Mouse (Mus musculus) lung, postnatal 4 days (tissue): Measurements from ENCODE around the gene F2.

ENCODE experiments used
- DNase-seq, 2 experiments: peaks; one replicate each; pipeline ENCODE4 v3.0.0; 2021

Gene F2

DNA sequence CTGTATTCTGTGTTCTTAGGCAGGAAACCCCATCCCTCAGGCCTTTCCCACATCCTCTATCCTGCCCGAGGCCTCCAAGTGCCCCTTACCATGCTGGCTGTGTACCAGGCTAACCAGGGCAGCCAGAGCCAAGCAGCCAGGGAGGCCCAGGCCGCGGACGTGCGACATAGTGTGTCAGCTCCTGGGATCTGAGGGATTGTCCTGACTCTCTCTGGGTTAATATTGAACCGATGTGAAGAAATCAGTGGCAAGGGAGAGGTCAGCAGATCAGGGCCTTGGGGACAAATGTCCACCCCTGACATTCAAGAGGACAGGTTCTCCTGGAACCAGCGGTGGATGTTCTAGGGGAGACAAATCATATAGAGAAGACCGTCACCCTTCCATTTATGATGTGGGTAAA lies at the start of gene F2:
Gene F2 (minus strand): TSS at position 186 of the 400 bp plus-strand sequence.
- no peak for DNase-seq

DNA sequence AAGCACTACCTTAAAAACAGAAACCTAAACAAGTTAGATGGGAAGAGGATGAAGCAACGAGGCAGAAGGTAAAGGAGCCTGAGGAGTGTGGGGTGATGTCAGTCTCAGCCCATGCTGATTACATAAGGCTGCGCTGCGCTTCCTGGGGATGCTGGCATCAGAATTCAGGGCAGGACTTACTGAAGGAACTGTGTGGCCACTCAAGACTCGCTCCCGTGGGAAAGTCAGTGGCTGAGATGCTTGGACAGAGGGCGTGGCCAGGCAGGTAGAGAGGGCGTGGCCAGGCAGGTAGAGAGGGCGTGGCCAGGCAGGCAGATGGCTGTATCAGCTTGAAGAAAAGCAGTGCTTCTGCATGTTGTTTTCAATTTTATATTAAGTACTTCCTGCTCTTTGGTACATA lies 47.7 kb upstream of the F2 start:
- peak; percentile 31 to 37 for DNase-seq

DNA sequence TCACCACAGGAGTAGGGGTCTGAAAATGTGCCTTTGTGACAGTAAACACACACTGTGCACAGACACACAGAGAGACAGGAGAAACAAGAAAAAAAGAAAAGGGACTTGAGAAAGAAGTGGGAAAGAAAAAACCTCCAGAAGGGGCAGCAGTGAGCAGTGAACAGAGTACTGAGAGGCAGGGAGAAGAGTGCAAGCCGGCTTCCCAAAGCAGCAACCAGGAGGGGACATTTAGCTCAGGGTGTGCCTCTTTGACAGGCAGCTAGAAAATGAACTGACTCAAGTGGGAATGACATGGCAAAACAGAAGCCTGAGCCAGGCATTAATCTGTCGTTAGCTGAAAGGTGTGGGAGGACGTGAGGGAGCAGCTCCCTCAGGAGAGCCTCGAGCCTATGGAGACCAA lies 46.6 kb upstream of the F2 start:
- peak in 1 of 2 experiments; percentile 66 for DNase-seq

DNA sequence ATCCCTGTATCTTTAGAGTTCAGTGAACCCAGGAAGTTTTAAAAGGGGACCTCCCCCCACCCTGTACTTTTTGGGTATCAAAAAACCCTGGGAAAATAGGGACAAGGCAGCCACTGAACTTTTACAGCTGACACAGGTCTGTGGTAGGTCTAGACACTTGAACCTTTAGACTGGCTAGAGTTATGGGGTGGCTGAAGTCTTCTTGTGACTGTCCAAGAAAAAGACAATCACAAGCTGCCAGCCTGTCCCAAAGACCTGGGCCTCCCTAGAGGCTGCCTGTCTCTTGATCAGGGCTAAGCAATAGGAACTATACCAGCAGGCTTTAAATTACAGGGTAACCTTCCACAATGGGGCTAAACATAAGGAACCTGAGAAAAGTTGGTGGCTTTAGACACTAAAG lies 40.7 kb upstream of the F2 start:
- DNase-seq, result no peak

DNA sequence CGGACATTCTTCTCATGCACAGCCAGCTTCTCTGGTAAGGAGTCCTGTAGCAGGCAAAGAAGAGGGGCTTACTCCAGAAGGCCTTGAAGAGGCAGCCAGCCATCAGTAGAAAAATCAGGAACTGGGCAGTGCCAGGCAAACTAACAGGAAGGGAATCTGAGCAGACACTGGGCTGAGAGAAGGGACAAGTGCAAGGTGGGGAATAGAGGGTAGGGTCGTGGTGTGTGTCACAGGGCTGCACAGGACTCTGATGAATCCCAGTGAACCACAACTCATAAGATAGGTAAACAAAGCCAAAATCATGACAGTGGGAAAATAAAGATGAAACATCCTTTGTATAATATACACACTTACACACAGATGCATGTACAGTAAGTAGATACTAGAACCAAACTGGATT lies 40.2 kb upstream of the F2 start:
- no peak for DNase-seq

DNA sequence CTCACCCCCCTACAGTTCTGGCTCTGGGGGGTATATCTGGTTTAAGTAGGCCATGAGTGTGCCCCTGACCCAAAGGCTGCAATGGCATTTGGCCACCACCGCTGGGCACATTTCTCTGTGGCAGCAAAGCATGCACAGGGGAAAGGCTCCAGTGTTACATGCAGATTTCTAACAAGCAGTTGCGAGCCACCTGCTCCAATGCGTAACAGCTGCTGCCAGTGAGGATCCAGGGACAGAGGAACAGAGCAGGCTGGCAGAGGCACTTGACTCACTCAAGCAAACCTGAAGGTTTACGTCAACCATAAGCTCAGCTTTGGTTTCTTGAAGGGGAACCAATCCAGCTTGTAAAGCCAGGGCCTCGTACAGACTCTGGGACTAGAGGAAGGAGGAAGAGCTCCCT lies 38.7 kb upstream of the F2 start:
- DNase-seq, result no peak

DNA sequence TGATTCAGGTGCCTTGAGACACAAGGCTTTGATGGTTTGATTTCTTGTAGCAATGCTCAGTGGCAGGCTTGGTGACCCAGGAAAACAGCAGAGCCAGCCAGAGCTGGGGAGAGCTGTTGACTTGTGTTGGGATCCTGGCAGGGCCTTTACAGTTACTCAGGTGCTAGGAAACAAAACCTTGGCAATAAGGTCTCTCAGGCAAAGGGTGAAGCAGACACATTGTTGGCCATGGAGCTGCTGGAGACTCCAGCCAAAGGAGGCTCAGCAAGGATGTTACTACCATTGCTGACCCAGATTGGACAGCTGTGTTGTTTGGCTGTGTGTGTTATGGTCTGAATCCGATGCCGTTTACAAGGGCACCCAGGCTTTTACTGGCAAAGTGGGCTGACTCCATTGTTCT lies 37.4 kb upstream of the F2 start:
- DNase-seq, result no peak

DNA sequence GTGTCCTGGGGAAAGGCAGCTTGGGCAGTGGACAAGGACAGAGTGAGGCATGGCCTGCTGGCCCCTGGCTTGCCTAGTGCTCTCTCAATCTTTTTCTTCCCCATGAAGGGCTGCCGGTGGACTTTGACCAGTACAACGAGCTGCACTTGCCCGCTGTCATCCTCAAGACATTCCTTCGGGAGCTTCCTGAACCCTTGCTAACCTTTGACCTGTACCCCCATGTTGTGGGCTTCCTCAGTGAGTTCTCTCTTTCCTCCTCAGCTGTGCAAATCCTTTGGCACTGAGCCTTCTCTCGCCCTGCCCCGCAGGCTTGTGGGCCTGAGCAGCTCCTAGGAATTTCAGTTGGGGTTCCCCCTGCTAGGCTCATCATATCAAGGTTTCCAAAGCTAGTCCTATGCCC lies 33.8 kb upstream of the F2 start:
- peak in 1 of 2 experiments; percentile 18 for DNase-seq

DNA sequence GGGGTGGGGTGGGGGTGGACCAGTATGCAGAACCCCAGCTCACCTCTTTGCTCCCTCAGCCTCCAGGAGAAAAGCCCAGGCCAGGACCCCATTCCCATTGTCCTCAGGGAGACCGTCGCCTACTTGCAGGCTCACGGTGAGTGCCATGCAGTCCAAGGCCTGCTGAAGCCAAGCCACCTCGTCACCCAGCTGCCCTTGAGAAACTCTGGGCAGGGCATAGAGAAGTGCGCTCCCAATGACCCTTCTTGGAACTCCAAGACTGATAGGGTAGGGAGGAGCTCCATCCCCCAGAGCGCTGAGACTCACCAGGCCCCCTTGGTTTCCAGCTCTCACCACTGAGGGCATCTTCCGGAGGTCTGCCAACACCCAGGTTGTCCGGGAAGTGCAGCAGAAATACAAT lies 33.1 kb upstream of the F2 start:
- DNase-seq, result no peak

DNA sequence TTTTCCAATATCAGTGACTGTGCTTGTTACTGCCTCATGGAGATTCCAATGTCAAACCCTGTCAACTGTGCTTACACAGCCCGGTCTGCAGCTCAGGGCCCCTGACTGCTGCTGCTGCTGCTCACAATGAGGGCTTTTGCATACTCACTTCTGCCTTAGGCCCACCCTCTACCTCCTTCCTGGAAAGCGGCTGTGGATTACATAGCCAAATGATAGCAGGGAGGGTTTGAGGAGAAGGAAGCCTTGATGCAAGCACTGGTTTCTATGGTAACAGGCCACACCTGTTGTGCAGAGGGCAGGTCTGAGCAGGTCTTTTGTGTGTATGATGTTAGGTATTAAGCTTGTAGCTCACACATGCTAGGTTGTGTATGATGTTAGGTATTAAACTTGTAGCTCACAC lies 31.5 kb upstream of the F2 start:
- DNase-seq, result no peak

DNA sequence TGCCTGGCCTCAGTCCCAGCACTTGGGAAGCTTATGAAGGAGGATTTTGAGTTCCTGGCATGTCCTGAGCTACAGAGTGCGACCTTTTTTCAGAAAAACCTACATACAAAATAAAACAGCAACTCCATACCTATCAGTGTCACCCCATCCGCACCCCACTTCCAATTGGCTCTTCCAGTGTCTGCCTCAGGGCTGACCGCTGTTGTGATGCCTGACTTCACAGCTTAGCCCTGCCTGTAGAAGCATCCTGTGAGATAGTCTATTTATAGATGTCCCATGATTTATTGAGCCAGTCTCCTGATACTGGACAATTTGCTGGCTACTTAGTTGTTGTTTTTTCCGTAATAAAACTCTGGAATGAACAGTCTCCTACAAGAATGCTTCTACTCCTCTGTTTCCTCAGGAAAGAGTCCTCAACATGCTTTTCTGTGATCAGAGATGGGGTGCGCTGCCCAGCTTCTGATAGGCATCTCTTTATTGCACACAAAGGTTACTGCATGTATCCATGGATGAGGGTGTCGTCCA lies 30.2 kb upstream of the F2 start:
- DNase-seq, result no peak

DNA sequence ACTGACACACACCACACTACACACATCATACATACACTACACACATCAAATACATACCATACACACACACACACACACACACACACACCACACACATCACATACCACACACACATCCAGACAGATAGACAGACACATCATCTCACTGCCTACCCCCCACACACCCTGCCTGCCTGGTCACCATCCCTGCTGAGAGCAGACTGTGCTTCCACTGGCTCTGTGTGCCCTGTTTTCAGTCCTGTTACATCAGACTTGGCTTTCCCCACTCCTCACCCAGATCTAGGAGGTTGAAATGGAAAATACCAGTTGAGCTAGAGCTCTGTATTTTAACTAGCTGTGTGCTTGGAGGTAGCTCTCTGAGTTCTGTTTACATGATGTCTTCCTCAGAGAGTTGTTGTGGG lies 28.6 kb upstream of the F2 start:
- DNase-seq, result no peak

DNA sequence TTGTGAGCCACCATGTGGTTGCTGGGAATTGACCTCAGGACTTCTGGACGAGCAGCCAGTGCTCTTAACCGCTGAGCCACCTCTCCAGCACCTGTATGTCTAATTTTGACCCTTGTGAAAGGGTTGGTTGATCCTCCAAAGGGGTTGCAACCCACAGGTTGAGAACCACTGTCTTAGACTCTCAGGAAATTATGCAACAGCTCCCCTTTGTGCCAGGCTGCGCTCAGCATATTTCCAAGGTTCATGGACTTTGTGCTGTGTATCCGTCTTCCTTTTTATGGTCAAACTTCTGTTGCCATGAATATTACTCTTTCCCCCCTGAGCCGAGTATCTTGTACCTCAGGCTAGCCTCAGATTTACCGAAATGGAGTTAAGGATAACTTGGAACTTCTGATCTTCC lies 24.8 kb upstream of the F2 start:
- DNase-seq, result no peak

DNA sequence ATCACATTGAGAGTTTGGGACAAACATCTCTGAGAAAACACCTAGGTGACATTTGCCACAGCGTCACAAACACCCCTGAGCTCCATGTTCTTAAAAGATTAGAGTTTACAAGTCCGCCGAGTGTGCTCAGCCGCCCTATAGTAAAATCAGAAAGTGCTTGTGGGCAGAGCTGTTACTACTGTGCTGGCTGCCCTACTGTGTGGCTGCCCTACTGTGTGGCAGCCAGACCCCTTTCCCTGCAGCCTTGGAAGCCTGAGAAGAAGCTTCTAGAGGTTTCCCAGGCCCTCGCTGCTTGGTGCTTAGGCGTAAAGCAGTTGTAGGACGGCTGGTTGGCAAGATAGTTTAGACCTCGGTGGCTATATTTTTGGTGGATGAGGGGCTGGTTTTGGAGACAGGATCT lies 23.4 kb upstream of the F2 start:
- DNase-seq, result no peak

DNA sequence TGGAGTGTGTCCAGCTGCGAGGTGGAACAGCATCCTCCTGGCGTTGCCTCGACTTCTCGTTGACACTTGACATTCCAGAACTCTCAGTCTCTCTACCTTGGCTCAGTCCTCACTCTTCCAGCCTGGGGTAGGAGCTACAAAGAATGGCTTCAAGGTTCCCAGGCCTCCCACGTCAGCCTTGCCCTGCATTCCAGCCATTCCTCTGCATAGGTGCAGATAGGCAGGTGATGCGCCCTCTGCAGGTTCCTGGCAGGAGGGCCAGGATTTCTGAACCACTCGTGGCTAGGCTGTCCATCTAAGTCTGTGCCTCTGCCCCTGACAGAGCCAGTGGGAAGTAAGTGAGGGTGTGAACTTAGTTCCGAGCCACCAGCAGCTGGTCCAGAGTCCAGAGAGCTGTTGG lies 20.6 kb upstream of the F2 start:
- peak; percentile 55 to 78 for DNase-seq

DNA sequence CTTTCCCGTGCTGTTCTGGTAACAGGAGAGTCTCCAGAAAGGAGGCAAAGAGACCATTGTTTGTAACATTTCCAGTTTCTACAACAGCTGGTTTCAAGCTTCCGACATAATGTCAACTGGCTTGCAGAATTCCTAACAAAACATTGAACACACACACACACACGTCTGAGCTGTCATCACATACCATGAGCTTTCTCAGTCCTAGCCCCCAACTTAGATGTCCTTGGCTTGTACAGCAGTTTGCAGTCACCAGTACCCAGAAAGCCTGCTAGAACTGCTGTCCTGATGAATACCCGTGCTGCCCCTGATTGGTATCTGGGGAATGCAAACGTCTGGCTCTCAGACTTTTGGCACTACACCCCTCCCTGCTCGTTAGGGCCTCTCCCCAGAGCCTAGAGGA lies 19.6 kb upstream of the F2 start:
- DNase-seq, result peak; percentile 33 to 71

DNA sequence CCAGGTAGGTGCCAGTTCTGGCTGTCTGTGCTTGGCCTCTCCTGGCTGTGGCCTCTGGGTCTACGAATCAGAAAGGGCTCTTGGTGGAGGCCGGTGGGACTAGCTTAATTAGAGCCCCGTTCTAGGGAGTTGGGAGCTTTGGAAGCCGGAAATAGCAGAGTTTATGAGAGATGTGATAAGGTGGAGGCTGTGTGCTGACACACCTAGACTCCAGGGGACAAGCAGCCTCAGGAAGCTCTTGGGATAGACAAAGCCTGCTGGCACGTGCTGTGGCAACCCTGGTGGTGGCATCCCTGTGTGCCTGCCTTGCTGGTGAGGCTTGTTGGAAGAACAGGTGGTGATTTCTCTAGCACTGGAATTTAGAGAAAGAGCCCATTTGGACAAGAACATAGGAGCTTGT lies 19.2 kb upstream of the F2 start:
- DNase-seq, result no peak

DNA sequence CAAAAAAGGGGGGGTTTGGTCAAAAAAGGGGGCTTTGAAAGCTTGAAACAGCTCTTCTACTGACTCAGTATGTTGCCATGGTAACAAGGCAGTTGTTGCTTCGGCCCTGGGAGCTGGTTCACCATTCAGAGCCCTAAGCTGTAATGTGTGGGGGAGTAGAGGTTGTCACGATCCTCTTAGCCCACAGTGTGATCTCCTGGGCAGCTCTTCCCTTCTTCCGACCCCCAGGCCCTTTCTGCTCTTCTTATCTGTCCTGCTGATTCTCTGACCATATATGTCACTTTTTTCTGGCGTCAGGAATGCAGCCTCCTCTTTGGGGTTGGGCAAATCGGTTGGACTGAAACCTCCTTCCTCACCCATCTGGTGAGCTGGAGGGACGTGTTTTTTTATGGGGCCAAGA lies 16.6 kb upstream of the F2 start:
- peak in 1 of 2 experiments; percentile 21 for DNase-seq

DNA sequence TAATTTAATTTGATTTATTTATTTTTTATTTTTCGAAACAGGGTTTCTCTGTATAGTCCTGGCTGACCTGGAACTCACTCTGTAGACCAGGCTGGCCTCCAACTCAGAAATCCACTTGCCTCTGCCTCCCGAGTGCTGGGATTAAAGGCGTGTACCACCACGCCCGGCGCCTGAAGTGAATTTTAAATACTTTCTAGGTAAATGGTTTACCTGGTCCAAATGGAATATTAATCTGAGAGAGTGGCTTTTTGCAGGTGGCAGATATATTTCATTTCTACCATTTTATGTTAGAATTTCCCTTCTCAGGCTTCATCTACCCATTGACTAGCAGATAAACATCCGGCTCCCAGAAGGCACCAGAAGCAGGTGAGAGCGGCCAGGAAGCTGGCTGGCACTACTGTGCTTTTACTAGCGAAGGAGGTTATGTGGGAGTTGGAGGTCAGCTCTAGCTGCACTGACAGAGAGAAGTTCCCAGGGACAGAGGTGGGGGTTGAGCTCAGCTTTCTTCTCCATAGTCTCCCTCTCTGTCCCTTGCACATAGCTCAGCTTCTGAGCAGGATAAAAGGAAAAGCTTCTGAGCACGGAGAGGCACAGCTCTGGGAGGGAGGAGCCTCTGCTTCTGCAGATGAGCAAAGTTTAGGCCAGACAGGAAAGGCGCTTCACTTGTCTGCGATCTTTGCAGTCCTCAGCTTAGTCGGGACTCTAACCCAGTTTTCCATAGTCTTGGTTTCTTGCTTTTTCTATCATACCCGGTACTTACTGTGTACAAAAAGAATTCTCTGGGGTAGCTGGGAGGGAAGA lies 15.4 kb upstream of the F2 start:
- DNase-seq, result no peak

DNA sequence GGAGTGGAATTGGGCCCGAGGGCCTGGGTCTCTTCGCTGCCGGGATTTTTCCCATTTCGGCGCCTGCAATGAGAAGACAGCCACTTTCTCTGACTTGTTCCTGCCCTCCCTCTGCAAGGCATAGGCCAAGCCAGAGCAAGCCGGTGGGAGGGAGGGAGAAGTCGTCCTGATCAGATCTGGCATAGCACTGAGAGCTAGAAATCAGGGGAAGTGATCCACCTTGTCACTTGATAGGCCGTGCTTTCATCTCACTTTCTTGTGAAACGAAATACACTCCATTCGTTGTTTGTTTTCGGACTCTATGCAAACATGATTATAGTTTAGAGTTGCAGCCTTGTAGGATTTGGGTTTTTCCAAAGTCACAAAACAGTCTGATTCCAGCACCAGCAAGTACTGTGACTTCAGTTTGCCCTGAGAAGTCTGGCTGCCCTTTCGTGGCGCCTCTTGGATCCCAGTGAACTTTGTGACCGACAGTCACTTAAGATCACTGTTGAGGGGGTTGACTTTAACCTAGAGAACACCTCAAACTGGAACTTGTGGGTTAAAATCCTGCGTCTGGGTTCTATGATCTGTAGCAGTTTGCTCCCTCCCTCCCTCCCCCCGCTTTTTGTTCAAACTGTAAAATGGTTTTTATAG lies 14.3 kb upstream of the F2 start:
- no peak for DNase-seq

DNA sequence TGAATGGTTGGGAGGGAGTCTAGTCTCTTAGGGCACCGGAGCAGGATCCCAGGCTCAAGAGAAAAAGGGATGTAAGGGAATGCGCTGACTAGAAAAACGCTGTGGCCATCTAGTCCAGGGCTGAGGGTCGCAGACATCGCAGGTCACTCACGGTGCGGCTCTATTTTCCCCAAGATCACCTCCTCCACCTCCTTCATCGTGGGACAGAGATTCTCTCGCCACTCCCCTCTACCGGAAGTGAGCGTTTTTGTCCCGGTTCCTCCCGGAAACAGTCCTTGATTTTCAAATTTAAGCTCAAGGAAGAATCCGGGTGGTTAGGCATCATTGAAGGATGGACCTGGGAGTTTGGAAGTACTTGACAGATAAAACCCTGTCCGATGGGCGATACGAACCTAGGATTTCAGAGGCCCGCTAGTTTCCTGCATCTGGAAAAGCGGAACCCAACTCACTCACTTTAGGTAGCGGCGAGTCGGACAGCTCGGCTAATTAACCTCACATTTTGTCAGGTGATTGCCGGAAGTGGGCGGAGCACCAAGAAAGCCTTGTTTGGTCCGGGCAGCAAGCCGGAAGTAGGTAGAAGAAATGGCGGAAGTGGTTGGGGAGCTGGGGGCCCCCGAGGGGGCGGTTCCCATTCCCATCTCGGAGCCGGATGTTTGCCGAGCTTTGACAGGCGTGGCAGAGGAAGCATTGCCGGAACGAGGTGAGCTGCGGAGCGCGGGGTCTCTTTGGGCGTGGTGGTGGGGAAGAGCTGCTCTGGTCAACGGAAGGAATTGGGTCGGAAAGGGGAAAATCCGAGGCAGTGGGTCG lies 13.5 kb upstream of the F2 start, which contains the start of the genes Zfp408 and Arhgap1:
Gene Zfp408 (minus strand): TSS at position 239 of the 807 bp plus-strand sequence.
Gene Arhgap1 (plus strand): TSS at position 308 of the 807 bp plus-strand sequence.
- peak; percentile 97 to 98 for DNase-seq

DNA sequence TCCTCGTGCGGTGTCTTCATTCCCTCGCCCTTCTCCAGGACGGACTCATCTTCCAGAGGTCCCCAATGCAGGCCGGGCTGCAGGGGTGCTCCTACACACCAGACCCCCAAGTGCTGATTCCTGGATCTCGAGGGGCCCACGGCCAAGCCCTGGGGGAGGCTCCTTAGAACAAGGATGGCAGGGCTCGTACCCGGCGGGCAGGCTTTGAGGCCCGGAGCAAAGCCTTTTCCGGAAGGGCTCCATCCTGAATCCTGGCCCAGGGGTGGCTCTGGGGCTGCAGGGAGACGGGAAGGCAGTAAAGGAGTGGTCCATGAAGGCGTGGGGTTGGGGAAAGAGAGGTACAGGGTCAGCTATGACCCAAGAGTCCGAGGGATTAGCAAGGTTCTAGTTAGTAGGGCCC lies 12.9 kb upstream of the F2 start:
- DNase-seq, result no peak

DNA sequence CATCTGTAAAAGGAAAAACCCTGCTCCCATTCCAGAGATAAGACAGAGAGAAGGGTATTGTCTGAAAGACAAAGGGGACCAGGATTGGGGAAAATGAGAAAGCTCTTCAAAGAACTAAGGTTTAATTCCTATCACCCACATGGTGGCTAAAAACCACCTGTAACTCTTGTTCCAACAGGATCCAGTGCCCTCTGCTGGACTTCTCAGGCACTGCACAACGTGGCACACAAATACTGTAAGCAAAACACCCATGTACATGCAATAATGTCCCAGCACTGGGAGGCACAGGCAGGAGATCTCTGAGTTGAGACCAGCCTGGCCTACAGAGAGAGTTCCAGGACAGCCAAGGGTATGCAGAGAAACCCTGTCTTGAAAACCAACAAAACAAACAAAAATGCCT lies 10.5 kb upstream of the F2 start:
- peak in 1 of 2 experiments; percentile 58 for DNase-seq
